Comparison of ENCODE assay signal across 8 mouse cellular contexts in genomic region chr16:5255081-5255740, GRCm38 (mm10). TPM values are rescaled to one million over a fixed set of nuclear protein-coding genes. Genes with fewer than 3 reads are reported as not detected.
DNase-seq lines count a peak whose midpoint lies in the region; ATAC-seq and TF ChIP-seq lines count a peak whose summit lies in the region.

No protein-coding gene starts in this region.

- CTCF ChIA-PET in Patski (lab: Charles Lee), result interaction anchor here (0.6 to 4.1 kb wide), 8 partner anchors 11 to 52 kb away, joined by 3 to 52 read pairs (median 6); partner anchors contain the start of gene Nagpa

- POLR2A ChIA-PET in Patski (lab: Charles Lee), result interaction anchor here (1.0 to 1.3 kb wide), 2 partner anchors 47 to 53 kb away, joined by 3 read pairs; no protein-coding TSS in a partner anchor

- H3K4me1 ChIP-seq in heart, embryonic 10.5 days, result peaks cover 18% of the 10 kb centered on the region
- H3K4me1 ChIP-seq in heart, embryonic 15.5 days (replicated peaks), result peaks cover 19% of the 10 kb centered on the region
- peaks cover 7 to 14% of the 10 kb centered on the region in 2 experiments for H3K4me1 ChIP-seq in liver, embryonic 14.5 days (replicated peaks; ENCODE audit: control insufficient read depth in 2 of 2, insufficient read depth in 2 of 2, low read length in 1 of 2)
- no peaks in the 10 kb centered on the region for H3K4me1 ChIP-seq in stomach, embryonic 14.5 days (ENCODE audit: control insufficient read depth, insufficient read depth, low read length)

- peak overlapping the region; percentile 76 for H3K4me3 ChIP-seq in heart, embryonic 10.5 days
- peak overlapping the region; percentile 81 for H3K4me3 ChIP-seq in heart, embryonic 15.5 days
- H3K4me3 ChIP-seq in liver, embryonic 14.5 days (ENCODE audit: insufficient read depth in 1 of 2, low read depth in 2 of 2, low read length in 2 of 2), result peak overlapping the region; percentile 74 to 76
- peak overlapping the region; percentile 77 for H3K4me3 ChIP-seq in stomach, embryonic 14.5 days (ENCODE audit: low read depth, low read length)

- no peaks in the 10 kb centered on the region for H3K9me3 ChIP-seq in heart, embryonic 10.5 days
- H3K9me3 ChIP-seq in heart, embryonic 15.5 days (replicated peaks), result no peaks in the 10 kb centered on the region
- H3K9me3 ChIP-seq in liver, embryonic 14.5 days (ENCODE audit: control insufficient read depth, low read length), result no peaks in the 10 kb centered on the region
- H3K9me3 ChIP-seq in stomach, embryonic 14.5 days (ENCODE audit: control insufficient read depth, low read depth, low read length), result no peaks in the 10 kb centered on the region

- H3K27me3 ChIP-seq in heart, embryonic 10.5 days (ENCODE audit: insufficient read depth, poor library complexity, severe bottlenecking), result no peaks in the 10 kb centered on the region
- no peaks in the 10 kb centered on the region for H3K27me3 ChIP-seq in Patski
- no peaks in the 10 kb centered on the region for H3K27me3 ChIP-seq in heart, embryonic 15.5 days
- no peaks in the 10 kb centered on the region for H3K27me3 ChIP-seq in liver, embryonic 14.5 days (ENCODE audit: control insufficient read depth, insufficient read depth, low read length)
- no peaks in the 10 kb centered on the region for H3K27me3 ChIP-seq in stomach, embryonic 14.5 days (ENCODE audit: control insufficient read depth, insufficient read depth, low read length)

- intact Hi-C loops in heart, postnatal 25 days (cut with DNase I), result loop anchor here (2.0 kb wide), 1 partner anchor 52 kb away; no protein-coding TSS in a partner anchor

- H3K36me3 ChIP-seq in heart, embryonic 10.5 days, result peaks cover 15% of the 10 kb centered on the region
- peaks cover under 1% of the 10 kb centered on the region; the same call in 1 of the 2 replicates for H3K36me3 ChIP-seq in heart, embryonic 15.5 days
- H3K36me3 ChIP-seq in liver, embryonic 14.5 days (replicated peaks; ENCODE audit: control insufficient read depth, insufficient read depth, low read depth), result no peaks in the 10 kb centered on the region
- H3K36me3 ChIP-seq in stomach, embryonic 14.5 days (ENCODE audit: control insufficient read depth, insufficient read depth, low read length), result no peaks in the 10 kb centered on the region

- peak overlapping the region; percentile 82 for H3K4me2 ChIP-seq in heart, embryonic 15.5 days
- peak overlapping the region; percentile 82 for H3K4me2 ChIP-seq in liver, embryonic 14.5 days (ENCODE audit: low read depth)
- H3K4me2 ChIP-seq in stomach, embryonic 14.5 days (replicated peaks; ENCODE audit: low read depth, low read length), result peak overlapping the region; percentile 73

- 2% methylated on average over 27 of the region's 27 CpGs for WGBS in heart, embryonic 10.5 days
- 1% methylated on average over 27 of the region's 27 CpGs for WGBS in heart, embryonic 15.5 days
- WGBS in liver, embryonic 14.5 days (ENCODE audit: insufficient replicate concordance), result under 1% methylated on average over 27 of the region's 27 CpGs
- 2% methylated on average over 27 of the region's 27 CpGs for WGBS in stomach, embryonic 14.5 days

- TF ChIP-seq EP300 in liver, embryonic 14.5 days (IDR thresholded peaks at IDR 0.05; ENCODE audit: low read depth), result no peak

- DNase-seq in heart, embryonic 10.5 days (ENCODE audit: low spot score), result no peak
- DNase-seq in heart, postnatal 25 days (ENCODE audit: low spot score), result no peak
- peak; percentile 6 for DNase-seq in Patski (ENCODE audit: low read depth, low spot score)
- DNase-seq in liver, embryonic 14.5 days (ENCODE audit: low read depth in 3 of 3, low spot score in 3 of 3), result peak in 1 of 3 experiments; percentile 10
- DNase-seq in frontal cortex, postnatal 14 days (ENCODE audit: low spot score in 2 of 2), result no peak
- no peak for DNase-seq in thymus, postnatal 14 days

- in situ Hi-C loops in Patski (cut with MboI; ENCODE audit: low pct_unique_long_range_greater_than_20kb), result no loop called here

- H3K9ac ChIP-seq in heart, embryonic 15.5 days, result peak overlapping the region; percentile 83
- peak overlapping the region; percentile 65 for H3K9ac ChIP-seq in liver, embryonic 14.5 days (replicated peaks)
- H3K9ac ChIP-seq in stomach, embryonic 14.5 days (replicated peaks; ENCODE audit: low read depth, low read length), result peak overlapping the region; percentile 69

- peak overlapping the region; percentile 92 for H3K27ac ChIP-seq in heart, embryonic 10.5 days
- peak overlapping the region; percentile 86 for H3K27ac ChIP-seq in heart, embryonic 15.5 days
- H3K27ac ChIP-seq in liver, embryonic 14.5 days, result no peak overlapping the region; the same call in 1 of the 2 replicates
- H3K27ac ChIP-seq in stomach, embryonic 14.5 days (ENCODE audit: low read length), result peak overlapping the region; percentile 85

- no peak for TF ChIP-seq CTCF in Patski (IDR thresholded peaks at IDR 0.05)
- TF ChIP-seq CTCF in liver, embryonic 14.5 days (IDR thresholded peaks at IDR 0.05; ENCODE audit: low read depth), result no peak

- ATAC-seq in Patski, result no peak
- no peak for ATAC-seq in heart, embryonic 15.5 days (replicated peaks; ENCODE audit: insufficient number of reproducible peaks, insufficient read depth, low FRiP score, low read depth)
- ATAC-seq in liver, embryonic 14.5 days (ENCODE audit: insufficient read depth), result peak; percentile 16
- ATAC-seq in stomach, embryonic 14.5 days (ENCODE audit: insufficient number of reproducible peaks, insufficient read depth, low FRiP score, low read depth), result no peak

RNA-seq across cellular contexts. Expression of gene Eef2kmt, which starts 0.6 kb away (rescaled TPM):
- 23.3 and 24.8 TPM in 2 replicates for polyA plus RNA-seq in heart, embryonic 10.5 days (2016; fragmentation: Nextera tagmentation; extraction: Ambion mirVana)
- 1 to 10 TPM; 8.7 to 9.7 TPM for total RNA-seq in heart, postnatal 25 days (2021)
- 45.3 TPM for polyA plus RNA-seq in Patski (2021)
- 19.8 and 27.6 TPM in 2 replicates for polyA plus RNA-seq in heart, embryonic 15.5 days (2015; fragmentation: Nextera tagmentation; extraction: Ambion mirVana)
- 10.7 and 16.3 TPM in 2 replicates for polyA plus RNA-seq in liver, embryonic 14.5 days (2012; rRNA removed)
- polyA plus RNA-seq in liver, embryonic 14.5 days (2014; fragmentation: Nextera tagmentation; extraction: Ambion mirVana), result 9.9 and 12.3 TPM in 2 replicates
- polyA plus RNA-seq in stomach, embryonic 14.5 days (2014; fragmentation: Nextera tagmentation; extraction: Ambion mirVana), result 35.5 and 36.3 TPM in 2 replicates

RNA-seq across cellular contexts. Expression of gene Alg1, which starts 21.8 kb away (rescaled TPM):
- polyA plus RNA-seq in heart, embryonic 10.5 days (2016; fragmentation: Nextera tagmentation; extraction: Ambion mirVana), result 27.6 and 27.7 TPM in 2 replicates
- 10 to 100 TPM; 12.1 to 12.3 TPM for total RNA-seq in heart, postnatal 25 days (2021)
- 37.4 TPM for polyA plus RNA-seq in Patski (2021)
- polyA plus RNA-seq in heart, embryonic 15.5 days (2015; fragmentation: Nextera tagmentation; extraction: Ambion mirVana), result 24.9 and 29.1 TPM in 2 replicates
- 11.5 and 12.1 TPM in 2 replicates for polyA plus RNA-seq in liver, embryonic 14.5 days (2012; rRNA removed)
- 11.4 and 12.5 TPM in 2 replicates for polyA plus RNA-seq in liver, embryonic 14.5 days (2014; fragmentation: Nextera tagmentation; extraction: Ambion mirVana)
- polyA plus RNA-seq in stomach, embryonic 14.5 days (2014; fragmentation: Nextera tagmentation; extraction: Ambion mirVana), result 32.5 and 32.9 TPM in 2 replicates

RNA-seq across cellular contexts. Expression of gene AU021092, which starts 33.1 kb away (rescaled TPM):
- 0.99 and 1.2 TPM in 2 replicates for polyA plus RNA-seq in heart, embryonic 10.5 days (2016; fragmentation: Nextera tagmentation; extraction: Ambion mirVana)
- total RNA-seq in heart, postnatal 25 days (2021), result 10 to 100 TPM; 19.3 to 22.8 TPM
- 0.21 TPM for polyA plus RNA-seq in Patski (2021)
- polyA plus RNA-seq in heart, embryonic 15.5 days (2015; fragmentation: Nextera tagmentation; extraction: Ambion mirVana), result 6.3 and 8.9 TPM in 2 replicates
- 0.57 and 0.71 TPM in 2 replicates for polyA plus RNA-seq in liver, embryonic 14.5 days (2012; rRNA removed)
- 0.85 and 0.90 TPM in 2 replicates for polyA plus RNA-seq in liver, embryonic 14.5 days (2014; fragmentation: Nextera tagmentation; extraction: Ambion mirVana)
- 3.6 and 4.1 TPM in 2 replicates for polyA plus RNA-seq in stomach, embryonic 14.5 days (2014; fragmentation: Nextera tagmentation; extraction: Ambion mirVana)

RNA-seq across cellular contexts. Expression of gene Nagpa, which starts 51.4 kb away (rescaled TPM):
- polyA plus RNA-seq in heart, embryonic 10.5 days (2016; fragmentation: Nextera tagmentation; extraction: Ambion mirVana), result 18.0 and 18.7 TPM in 2 replicates
- total RNA-seq in heart, postnatal 25 days (2021), result 10 to 100 TPM; 11.7 to 15.4 TPM
- 20.2 TPM for polyA plus RNA-seq in Patski (2021)
- 12.4 and 17.4 TPM in 2 replicates for polyA plus RNA-seq in heart, embryonic 15.5 days (2015; fragmentation: Nextera tagmentation; extraction: Ambion mirVana)
- polyA plus RNA-seq in liver, embryonic 14.5 days (2012; rRNA removed), result 9.7 and 11.3 TPM in 2 replicates
- 9.2 and 11.5 TPM in 2 replicates for polyA plus RNA-seq in liver, embryonic 14.5 days (2014; fragmentation: Nextera tagmentation; extraction: Ambion mirVana)
- 14.0 and 14.5 TPM in 2 replicates for polyA plus RNA-seq in stomach, embryonic 14.5 days (2014; fragmentation: Nextera tagmentation; extraction: Ambion mirVana)
